6 mouse cellular contexts compared by ENCODE assay signal in genomic region chr1:31615219-31615618, GRCm38 (mm10).
ATAC-seq lines count a peak whose summit lies in the region.
"Not testable (repeated sequence)": the region's sequence is repeated elsewhere in the genome, so short reads cannot be mapped to it uniquely, and the experiment has no call there.

No protein-coding gene starts in this region.

- H3K27ac ChIP-seq in intestine, embryonic 15.5 days = not testable (repeated sequence)

- H3K4me3 ChIP-seq in intestine, embryonic 15.5 days (replicated peaks) = not testable (repeated sequence)

- H3K9me3 ChIP-seq in intestine, embryonic 15.5 days = not testable (repeated sequence)

- not testable (repeated sequence) for H3K4me1 ChIP-seq in intestine, embryonic 15.5 days (replicated peaks)

- 69% methylated on average over 5 of the region's 9 CpGs for WGBS in intestine, embryonic 15.5 days

- not testable (repeated sequence) for H3K27me3 ChIP-seq in intestine, embryonic 15.5 days (replicated peaks)

- H3K9ac ChIP-seq in intestine, embryonic 15.5 days = not testable (repeated sequence)

- not testable (repeated sequence) for H3K4me2 ChIP-seq in intestine, embryonic 15.5 days (replicated peaks)

- ATAC-seq in erythroblast, adult 5-6 weeks (replicated peaks; ENCODE audit: low FRiP score, poor library complexity, severe bottlenecking) = peak; percentile 57; the same call in 1 of the 2 replicates
- ATAC-seq in erythroid progenitor cell, adult 5-6 weeks (replicated peaks; ENCODE audit: low FRiP score, poor library complexity, severe bottlenecking) = peak; percentile 57
- ATAC-seq in granulocyte monocyte progenitor cell, adult 5-6 weeks (replicated peaks; ENCODE audit: poor library complexity, severe bottlenecking) = 0 out of 2 replicates have a peak, but pooled peaks have one; percentile 8
- ATAC-seq in intestine, embryonic 15.5 days = 0 out of 2 replicates have a peak, but pooled peaks have one; percentile 25
- peak; percentile 41; the same call in 1 of the 2 replicates for ATAC-seq in megakaryocyte-erythroid progenitor cell, adult 5-6 weeks (replicated peaks; ENCODE audit: low FRiP score, low TSS enrichment, poor library complexity, severe bottlenecking)
- 0 out of 2 replicates have a peak, but pooled peaks have one; percentile 22 for ATAC-seq in monocyte, adult 5-6 weeks (replicated peaks; ENCODE audit: insufficient number of reproducible peaks, low FRiP score, low TSS enrichment, poor library complexity, severe bottlenecking)

- H3K36me3 ChIP-seq in intestine, embryonic 15.5 days = not testable (repeated sequence)
